Mouse (Mus musculus) ES-CJ7 (cell line): ENCODE data around the gene Cdkl2.

ENCODE experiments used
- DNase-seq: peaks from one replicate; pipeline ENCODE4 v3.0.0; 2011; ENCODE audit warnings: low read depth, low spot score

Gene Cdkl2

GRCm38 (mm10) chr5:91993061-91993460 is 50.6 kb downstream of the Cdkl2 start:
- no peak for DNase-seq

GRCm38 (mm10) chr5:91991191-91991937 is 52.3 kb downstream of the Cdkl2 start:
- DNase-seq = peak; percentile 31

DNA sequence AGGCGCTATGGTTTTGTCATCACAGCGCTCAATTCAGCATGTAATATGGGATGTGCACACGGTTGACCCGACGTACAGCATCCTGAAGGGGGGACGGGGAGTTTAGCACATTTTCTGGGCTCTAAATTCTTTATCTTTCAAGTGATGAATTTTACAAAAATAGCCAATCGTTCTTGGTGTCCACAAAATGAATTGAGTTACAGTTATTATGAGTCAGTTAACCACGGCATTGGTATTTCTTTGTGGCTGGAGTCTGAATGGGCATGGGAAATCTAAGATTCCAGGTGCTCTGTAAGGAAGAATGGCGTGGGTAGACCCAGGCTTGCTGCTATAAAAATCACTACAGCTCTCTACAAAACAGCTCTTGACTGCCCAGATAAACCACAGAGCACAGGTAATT is 54.4 kb downstream of the Cdkl2 start:
- no peak for DNase-seq

DNA sequence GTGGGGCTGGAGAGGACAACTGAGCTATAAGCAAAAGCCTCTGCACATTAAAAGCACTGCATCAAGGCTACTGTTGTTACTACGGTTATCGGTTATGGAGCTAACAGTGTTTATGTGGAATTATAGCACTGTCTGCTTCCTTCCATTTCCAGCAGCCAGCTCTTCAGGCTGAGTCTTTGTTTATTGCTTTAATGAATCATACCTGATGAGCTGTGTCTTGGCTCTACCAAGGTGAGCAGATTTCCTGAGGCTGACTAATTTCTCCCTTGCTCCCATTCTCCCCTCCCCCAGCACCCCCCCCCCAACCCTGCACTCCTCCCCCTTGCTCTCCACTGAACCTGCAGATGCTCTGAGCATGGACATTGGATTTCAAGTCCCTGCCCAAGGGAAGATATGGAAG is 55.9 kb downstream of the Cdkl2 start:
- DNase-seq = no peak

DNA sequence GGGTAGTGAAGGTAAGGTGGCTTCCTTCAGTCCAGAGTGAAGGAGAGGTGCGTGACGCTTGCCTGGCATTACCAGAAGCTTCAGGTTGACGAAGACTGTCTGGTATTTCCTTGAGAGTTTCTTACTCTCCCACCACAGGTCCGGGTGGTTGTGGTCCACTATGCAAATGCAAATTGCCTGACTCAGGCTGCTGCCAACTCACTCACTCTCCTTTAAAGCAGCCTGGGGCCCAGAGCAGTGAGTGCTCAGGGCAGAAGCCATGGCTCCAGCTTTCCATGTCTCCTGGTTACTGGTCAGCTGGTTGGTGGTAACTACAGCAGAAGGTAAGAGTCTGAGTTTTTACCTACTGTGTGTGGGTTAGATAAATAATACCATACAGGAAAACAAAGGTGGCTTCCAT is 56.4 kb downstream of the Cdkl2 start, which contains the start of gene Odaph:
TSS of gene Odaph (plus strand) at position 240 of the 400 bp plus-strand sequence.
- no peak for DNase-seq

- DNase-seq = peak; percentile 72
Measured at GRCm38 (mm10) chr5:91985721-91986120, 58.0 kb downstream of the Cdkl2 start.

GRCm38 (mm10) chr5:91983490-91983889 is 60.2 kb downstream of the Cdkl2 start:
- no peak for DNase-seq

DNA sequence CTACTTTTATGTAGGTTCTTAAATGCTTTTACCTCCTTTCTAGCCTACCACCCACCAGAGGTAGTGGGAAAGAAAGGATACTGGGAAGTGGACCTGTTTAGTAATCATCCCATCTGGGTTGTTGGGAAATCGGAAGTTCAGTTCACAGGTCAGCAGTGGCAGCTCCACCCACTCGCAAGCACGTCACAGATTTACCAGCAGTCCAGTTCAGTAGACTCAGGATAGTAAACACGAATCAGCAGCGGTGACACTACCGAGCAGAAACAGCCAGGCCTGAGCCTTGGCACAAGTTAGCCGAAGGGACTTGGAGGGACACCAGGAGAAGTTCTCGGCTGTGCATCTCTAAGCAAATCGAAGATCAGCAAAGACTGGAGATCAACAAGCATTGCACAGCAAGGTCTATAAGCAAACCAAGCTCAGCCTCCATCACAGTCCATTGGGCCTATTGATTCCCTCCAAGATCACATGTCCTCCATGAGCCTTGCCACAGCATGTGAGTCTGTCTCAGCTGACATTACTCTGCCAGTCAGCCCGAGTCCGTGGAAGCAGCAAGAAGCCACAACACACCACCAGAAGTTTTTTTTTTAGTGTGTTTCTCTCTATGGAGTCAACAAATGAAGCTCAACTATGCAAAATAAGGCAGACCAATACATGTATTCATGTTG is 62.4 kb downstream of the Cdkl2 start:
- no peak for DNase-seq

- peak; percentile 35 for DNase-seq
Measured at GRCm38 (mm10) chr5:91977397-91977770, 66.3 kb downstream of the Cdkl2 start.

DNA sequence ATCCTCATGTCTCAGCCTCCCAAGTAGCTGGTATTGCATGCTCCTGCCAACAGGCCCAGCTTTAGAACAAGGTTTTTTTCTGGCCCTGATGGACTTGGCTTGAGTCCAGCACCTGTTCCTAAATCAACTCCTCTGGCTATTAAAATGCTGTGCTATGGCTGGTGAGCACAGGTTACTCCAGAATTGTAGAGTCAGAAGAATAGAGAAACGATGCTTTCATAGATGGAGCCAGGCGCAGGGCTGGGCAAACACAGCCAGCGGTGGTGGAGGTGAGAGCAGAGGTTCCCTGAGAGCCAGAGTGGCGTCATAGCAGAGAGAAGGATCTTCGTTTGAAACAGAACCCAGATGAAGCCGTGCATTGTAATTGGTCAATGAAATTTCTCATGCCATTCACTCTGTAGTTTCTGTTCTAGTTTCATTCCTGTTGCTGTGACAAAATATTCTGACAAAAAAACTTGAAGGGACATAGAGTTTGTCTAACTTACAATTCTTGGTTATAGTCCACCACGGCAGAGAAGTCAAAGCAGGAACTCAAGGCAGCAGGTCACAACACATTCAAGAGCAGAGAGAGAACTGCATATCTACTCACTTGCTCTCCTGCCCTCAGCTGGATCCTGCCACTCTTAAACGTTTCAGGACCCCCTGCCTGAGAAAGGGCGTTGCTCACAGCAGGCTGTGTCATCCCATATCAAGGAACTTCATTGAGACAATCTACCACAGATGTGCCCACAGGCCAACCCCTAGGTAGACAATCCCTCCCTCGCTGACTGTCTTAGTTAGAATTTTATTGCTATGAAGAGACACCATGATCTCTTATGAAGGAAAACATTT is 66.9 kb downstream of the Cdkl2 start:
- no peak for DNase-seq

DNA sequence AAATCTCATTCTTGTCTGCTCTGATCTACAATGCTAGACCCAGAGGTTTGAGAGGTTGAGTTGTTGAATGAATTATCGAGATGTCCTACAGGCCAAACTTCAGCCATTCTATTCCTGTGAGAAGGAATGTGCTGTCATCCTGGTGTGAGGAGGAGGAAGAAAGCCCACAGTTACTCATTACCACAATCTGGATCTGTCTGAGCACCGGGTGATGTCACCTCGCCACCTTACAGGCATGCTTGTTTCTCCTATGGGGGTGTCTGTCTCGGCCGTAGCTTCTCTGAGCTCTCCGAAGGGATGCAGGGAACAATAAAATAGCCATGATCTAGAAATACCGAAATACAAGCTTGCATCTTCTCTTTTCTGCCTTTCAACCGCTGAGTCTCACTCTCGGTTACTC is 67.9 kb downstream of the Cdkl2 start:
- no peak for DNase-seq

DNA sequence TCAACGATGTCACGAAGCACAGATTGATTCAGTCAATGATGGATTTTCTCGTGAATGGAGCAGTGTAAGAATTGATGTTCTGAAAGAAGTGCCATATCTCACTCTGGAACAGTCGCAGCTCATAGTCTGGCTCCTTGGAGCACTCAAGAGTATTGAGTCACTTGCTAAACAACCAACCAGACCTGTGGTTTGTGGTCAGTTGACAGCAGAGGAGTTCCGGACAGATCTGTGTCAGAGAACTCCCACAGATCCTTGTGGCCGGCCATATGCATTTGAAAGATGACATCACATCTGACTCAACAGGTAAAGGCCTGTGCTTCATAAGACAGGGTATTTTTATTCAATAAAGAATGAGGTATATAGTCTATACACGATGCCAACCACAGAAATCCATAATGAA is 69.7 kb downstream of the Cdkl2 start:
- no peak for DNase-seq

GRCm38 (mm10) chr5:91972046-91972445 is 71.6 kb downstream of the Cdkl2 start:
- no peak for DNase-seq

DNA sequence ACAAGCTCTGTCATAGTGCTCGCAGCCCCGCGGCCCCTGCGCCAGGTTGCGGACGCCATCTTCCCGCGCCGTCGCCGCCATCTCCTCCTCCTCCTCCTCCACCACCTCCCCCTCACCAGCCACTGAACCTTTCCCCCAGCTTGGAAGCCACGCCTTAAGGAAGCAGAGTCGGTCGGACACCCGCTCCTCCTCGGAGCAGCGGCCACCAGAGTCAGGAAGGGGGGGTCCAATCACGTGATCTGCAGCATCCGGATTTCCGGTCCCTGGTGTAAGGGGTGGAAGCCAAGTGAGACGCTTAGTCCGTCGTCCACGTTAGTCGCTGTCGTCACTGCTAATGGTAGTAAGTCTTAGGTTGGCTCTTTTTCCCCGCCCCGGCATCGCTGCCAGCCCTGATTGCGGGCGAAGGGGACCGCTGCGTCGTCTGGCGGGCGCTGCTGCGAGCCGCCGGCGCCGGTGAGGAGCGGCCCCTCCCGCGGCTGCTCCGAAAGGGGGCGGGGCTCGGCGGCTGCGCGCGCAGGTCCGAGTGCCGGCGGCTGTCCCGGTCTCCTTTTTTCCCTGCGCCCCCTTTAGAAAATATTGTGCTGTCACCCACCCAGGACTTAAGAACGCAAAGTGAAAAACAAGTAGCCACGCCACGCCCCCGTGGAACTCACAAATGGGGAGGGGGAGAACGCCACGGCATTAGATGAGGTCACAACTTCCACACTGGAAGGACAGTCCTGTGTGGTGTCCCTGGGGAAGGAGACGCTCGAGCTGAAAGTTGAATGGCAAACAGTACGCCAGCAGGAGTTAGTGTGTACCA is 80.8 kb downstream of the Cdkl2 start, which contains the start of gene Rchy1:
TSS of gene Rchy1 (minus strand) at position 430 of the 802 bp plus-strand sequence.
- peak; percentile 98 for DNase-seq

DNA sequence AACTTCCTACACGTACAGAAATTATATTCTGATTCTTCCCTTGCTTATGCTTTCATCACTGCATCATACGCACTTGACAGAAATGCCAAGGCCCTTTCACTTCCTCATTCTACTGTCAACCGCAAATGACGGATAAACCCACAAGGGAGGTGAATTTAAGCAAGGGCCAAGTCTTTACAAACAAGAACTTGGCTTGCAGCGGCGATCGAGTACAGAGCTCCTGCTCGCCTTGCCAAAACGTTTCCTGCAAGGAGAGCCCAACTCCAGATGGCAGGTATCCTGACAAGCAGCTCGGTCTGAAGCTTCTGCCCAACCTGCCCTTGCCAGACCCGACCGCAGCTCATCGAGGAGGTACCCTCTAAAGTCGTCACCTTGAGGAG is 81.4 kb downstream of the Cdkl2 start:
- no peak for DNase-seq

- no peak for DNase-seq
Measured at GRCm38 (mm10) chr5:91961370-91961769, 82.3 kb downstream of the Cdkl2 start.

- no peak for DNase-seq
Measured at GRCm38 (mm10) chr5:91960606-91961254, 83.0 kb downstream of the Cdkl2 start.

DNA sequence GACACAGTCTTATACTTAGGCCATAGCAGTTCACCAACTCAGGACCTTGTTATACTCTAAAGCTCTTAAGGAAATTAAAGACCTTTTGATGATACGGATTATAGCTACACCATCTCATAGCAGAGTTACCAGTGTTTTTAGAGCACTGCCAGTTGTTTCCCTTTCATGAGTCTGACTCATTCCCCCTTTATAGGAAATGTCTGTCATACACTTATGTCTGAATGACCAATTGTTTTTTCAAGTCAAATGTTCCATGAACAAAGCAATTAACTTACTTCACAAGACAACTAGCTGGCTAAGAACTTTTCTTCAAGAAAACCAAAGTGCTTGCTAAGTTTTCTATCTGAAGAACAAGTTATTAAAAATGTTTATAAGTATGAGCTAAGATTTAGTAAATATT is 83.7 kb downstream of the Cdkl2 start:
- DNase-seq = no peak

DNA sequence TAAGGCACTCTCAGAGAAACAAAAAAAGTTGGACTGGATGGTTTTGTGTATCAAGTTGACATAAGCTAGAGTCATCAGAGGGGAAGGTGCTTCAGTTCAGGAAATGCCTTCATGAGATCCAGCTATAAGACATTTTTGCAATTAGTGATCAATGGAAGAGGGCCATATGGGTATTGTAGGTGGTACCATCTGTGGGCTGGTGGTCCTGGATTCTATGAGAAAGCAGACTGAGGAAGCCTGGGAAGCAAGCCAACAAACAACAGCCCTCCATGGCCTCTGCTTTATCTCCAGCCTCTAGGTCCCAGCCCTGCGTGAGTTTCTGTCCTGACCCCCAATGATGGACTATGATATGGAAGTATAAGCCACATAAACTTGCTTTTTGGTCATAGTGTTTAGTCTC is 84.6 kb downstream of the Cdkl2 start:
- no peak for DNase-seq

- DNase-seq = no peak
Measured at GRCm38 (mm10) chr5:91956991-91957760, 86.5 kb downstream of the Cdkl2 start.
